Mouse (Mus musculus) fat pad, adult 2 months (tissue): ENCODE data around the gene Ncbp1.

Source experiments
- DNase-seq: peaks from one replicate; pipeline ENCODE4 v3.0.0-alpha.2; 2011; ENCODE audit warnings: low read depth, low spot score; ENCODE audit errors: extremely low read depth

The Ncbp1 gene

DNA sequence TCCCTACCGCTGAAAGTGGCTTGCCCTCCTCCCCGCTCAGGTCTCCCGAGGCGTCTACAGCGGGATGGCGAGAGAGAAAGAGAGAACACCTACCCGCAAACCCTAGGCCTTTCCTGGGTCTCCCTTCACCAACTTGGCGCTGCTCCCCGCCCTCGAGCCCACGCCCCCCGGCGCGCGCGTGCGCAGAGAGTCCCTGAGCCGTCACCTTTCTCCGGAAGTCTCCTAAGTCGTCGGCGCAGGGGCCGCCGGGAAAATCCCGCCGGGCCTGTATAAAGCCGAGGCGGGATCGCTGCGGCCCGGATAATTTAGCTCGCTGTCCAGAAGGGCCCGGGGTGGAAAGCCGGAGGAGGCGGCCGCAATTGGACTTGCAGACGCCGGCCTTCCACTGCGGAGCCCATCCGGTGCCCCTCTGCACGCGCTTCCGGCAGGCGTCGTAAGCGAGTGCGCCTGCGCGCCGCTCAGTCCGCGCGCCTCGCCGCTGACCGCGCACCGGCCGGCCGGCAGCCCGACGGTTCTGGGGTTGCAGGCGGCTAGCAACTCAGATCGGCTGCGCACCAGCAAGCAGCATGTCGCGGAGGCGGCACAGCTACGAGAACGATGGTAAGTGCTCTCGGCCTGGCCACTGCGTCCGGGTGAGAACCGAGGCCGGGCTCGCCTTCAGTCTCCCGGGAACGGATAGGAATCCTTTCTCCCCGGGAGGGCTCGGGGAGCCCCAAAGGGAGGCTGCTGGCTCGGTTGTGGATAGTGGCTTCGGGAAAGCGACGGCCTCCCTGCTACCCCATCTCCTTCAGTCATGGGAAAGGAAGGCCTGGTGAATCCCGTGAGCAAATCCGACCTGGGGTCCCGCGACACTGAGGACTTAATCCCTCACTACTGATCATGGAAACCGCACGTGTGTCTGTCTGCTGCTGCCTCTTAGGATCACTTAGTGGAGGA, at the start of gene Ncbp1, which contains the start of gene Tstd2:
Ncbp1 (plus strand) TSS at position 327 of the 936 bp plus-strand sequence.
Tstd2 (minus strand) TSS at position 408 of the 936 bp plus-strand sequence.
- DNase-seq, result peak; percentile 23

DNA sequence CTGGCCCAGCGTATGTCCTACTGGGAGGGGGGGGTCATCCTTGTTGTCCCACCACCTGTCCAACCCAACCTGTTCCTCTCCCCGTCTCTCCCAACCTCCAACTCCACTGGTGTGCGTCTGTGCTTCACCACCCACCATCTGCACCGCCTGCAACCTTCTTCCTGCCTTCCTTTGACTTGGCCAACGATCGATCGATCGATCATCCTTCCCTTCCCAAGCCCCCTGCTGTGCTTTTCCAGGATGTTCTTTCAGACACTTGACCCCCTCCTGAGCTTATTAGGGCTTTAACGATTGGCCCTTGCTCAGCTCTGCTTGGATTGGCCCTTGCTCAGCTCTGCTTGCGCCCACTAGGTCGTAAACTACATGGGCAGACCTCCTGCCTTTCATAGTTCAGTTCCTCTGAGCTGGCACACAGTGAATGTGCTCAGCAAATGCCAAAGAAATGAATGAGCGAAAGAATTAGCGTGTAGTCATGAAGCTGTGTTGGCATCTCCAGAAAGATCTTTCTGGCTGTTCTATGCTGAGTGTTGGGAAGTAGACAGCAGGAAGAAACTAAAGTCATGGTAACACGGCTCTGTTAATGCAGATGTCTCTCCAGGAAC, 48.8 kb upstream of the Ncbp1 start:
- DNase-seq, result no peak

DNA sequence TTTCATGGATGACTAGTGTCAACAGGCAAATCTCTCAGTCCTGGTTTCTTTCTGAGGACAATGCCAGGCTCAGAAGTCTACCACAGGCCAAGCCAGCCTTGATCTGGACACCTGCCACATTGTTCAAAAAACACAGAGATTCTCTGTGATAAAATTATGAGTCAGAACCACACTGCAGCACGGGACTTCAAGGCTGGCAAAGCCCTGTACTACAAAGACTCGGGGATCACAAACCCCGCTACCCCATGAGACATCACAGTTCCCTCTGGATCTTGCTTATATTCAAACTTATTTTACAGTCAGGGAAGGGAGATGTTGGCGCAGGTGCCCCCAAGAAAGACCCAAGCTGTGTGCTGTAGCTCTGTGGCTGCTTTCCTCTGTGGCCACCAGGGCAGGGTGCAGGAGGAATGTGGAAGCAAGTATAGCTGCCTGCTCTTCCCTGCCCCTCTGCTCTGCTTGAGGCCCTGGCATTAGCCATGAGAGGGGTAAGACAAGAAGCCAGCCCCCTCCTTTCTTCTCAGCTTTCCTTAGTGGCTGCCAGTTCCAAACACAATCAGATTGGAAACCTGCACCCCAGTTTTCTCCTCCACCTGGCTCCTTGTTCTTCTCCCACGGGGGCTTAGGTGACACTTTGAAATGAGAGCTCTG, 45.9 kb upstream of the Ncbp1 start:
- no peak for DNase-seq

DNA sequence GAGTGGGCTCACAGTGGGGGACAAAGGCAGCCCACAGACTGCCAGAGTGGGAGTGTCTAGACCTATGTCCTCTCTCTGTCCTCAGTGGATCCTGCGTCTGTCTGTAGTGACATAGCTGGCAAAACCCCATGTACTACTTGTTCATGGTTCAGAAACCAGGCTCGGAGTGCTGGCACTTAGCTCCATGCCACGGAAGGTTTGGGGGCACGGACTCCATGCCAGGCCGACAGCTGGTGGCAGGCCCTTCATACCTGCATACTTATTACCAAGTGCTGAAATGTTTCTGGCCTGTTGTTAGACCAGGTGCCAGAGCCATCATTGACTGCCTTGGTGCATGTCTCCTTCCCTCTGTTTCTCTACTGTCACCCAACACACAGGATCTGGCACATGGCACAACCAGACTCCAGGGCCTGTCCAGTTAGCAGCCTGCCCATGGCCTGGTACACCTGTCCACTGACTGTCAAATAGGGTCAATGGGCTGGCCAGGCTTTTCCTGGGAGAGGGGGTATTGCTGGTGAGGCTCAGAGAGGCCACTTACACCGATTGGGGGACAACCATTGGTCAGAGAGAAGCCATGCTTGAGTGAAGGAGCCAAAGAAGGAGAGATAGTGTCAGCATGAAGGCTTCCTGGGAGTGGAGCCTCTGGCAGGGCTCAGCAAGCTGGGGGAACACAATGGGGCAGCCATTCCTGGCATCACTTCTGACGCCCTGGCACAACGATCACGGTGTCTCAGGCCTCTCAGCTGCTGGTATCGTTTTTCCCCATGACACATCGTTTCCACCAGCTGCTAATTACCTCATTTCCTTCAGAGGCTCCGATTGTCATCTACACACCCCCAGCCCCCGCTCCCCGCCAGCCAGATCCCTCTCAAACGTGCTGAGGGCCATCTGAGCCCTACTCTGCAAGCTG, 43.2 kb upstream of the Ncbp1 start:
- DNase-seq, result no peak

DNA sequence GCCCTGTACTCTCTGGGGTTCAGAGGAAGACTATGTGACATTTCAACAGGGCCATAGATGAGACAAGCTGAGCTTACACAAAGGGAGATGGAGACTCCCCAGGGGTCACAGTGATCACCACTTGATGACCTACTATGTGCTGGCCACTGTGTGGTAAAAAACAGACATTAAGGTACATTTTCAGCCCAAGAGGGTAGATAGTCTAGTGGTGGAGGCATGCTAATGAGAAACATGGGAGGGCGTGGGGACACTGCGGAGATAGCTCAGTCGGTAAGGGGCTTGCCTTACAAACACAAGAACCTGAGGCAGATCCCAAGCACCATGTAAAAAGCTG, 42.6 kb upstream of the Ncbp1 start:
- no peak for DNase-seq

DNA sequence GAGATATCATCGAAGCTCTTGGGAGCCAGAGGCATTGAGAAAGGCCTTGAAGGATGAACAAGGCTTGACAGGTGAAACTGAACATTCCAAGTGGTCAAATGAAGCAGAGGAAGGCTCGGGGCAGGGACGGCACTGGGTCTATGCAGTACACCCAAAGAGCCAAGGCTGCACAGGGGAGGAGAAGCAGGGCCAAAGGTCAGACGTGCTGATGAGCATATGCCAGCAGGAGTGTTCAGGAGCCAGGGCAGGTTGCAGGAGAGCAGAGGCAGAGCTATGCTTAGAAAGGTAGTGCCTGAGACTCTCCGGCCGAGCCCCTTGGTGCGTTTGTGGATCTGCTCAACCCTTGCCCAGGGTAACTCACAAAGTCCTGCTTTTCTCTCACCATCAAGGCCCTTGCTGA, 41.9 kb upstream of the Ncbp1 start:
- no peak for DNase-seq

DNA sequence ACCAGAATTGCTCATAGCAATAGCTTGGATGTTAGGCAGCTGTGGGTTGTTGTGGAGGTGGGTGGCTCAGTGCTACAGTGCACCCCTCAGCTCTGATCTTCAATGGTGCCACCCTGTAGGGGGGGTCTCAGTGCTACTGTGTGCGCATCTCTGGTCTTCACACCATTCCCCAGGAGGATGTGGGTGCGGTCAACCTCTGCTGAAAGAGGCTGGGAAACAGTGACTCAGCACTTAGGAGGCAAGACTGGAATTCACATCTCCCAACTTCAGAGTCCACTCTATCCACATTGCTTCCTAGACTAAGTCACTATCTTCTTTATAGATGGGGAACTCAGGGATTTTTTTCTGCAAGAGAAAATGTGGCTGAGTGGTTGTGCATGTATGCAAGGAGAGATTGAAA, 40.8 kb upstream of the Ncbp1 start:
- DNase-seq, result no peak

DNA sequence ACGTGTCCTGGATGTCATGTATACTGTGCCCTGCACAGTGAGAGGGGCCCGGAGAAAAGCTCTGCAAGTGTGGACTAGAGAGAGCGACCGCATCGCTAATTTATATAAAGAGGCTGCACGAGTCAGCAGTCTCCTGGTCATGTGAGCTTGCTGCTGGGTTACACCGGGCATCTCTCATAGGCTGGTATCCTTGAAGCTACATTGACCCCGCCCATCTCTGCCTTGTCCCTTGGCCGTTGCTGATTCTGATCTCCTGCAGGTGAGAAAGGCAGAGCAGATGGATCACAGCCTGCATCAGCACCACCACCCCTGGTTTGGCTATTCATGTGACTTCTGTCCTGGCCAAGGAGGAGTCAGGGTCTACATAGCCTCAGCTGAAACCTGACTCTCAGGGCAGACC, 39.3 kb upstream of the Ncbp1 start:
- no peak for DNase-seq

DNA sequence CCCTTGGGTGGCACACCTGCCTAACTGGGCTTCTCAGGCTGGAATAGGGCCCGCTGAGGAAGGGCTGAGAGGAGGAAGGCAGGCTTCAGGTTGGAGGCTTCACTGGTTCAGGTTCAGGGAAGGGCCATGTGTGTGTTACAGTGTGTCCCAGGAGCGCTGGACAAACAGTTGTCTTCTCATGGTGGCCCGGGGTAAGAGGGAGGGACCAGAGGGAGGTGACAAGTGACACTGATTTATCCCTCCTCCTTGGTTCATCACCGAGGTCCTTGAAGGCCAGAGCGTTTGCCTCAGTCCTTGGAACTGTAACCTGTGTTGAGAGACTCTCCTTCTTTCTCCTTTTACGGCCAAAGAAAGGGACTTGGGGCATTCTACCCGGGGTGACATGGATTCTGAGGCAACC, 37.9 kb upstream of the Ncbp1 start:
- no peak for DNase-seq

DNA sequence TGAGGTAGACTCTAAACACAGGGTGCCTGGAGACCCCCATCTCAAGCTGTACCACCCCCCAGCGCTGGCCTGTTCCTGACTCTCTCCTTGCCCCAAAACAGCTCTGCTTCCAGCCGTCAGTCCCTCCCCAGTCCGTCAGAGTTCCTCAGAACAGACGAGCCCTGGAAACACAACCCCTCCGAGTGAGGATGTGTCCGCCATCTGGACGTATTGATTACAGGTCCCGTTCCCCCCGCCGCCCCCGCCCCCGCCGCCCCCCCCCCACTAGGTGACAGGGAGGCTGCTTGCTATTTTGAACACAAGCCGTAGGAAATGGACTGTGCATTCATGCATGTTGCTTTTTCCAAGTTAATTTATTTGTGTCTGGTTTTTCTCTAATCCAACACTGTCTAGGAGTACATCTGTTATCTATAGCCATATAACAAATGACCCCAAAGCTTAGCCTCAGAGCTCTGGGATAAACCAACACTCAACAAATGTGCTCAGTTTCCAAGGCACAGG, 37.2 kb upstream of the Ncbp1 start:
- DNase-seq, result no peak

DNA sequence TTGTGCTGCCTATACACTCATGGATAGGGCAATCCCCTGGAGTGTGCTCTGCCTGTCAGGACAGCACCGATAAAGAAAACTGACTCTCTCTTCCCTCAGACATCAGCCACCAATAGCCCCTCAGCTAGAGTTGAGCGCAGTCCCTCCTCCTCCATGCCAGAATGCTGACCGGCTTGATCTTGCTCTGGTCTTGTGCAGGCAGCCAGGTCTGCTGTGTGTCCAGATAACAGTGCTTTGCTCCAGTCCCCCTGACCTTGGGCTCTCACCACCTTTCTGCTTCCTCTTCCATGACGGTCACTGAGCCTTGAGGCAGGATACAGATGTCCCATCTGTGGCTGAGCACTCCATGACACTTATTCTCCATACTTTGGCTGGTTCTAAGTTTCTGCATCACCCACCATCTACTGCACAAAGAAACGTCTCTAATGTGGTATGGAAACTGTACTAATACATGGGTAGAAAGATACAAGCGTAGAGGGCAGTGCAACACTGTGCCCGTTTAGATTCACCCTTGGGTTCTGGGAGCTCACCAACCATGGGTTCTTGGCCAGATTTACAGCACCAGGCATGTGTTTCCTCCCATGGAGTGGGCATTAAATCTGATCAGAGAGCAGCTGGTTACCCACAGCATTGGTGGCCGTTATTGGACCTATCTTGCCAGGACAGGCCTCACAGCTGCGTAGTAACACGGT, 36.2 kb upstream of the Ncbp1 start:
- DNase-seq, result no peak

DNA sequence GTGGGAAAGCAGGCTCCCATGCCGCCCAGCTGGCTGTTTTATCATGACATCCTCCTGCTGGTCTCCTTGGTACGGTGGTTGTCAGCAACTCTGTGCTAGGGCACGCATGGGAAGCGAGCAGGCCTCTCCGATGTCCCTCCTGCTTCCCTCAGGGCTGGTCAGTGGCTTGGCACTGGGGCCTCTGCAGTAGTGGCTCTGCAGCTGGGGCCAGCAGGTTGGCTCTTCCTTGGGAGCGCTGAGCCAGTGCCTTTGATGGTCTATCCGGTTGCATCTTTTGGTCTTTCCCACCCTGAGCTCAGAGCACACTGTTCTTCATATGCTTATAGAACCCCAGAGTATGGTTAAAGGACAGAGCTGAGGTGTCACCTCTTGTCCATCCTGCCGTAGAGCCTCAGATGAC, 28.3 kb upstream of the Ncbp1 start:
- DNase-seq, result no peak

DNA sequence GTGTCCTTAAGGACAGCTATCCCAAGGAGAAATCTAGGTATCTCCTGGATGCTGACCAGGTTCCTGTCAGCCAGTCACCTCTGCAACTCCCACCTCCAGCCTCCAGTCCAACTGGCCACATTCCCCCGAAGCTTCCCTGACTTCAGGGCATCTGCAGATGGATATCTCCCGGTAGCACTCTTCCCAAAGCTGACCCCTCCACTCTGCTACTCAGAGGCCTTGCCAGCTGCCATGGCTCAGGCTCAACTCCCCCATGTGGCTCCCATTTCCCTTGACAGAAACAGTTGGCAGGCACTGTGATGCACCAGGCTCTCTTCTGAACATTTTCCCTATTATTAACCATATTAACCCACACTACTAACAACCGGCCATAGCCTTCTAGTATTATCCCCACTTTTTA, 27.1 kb upstream of the Ncbp1 start:
- DNase-seq, result no peak

DNA sequence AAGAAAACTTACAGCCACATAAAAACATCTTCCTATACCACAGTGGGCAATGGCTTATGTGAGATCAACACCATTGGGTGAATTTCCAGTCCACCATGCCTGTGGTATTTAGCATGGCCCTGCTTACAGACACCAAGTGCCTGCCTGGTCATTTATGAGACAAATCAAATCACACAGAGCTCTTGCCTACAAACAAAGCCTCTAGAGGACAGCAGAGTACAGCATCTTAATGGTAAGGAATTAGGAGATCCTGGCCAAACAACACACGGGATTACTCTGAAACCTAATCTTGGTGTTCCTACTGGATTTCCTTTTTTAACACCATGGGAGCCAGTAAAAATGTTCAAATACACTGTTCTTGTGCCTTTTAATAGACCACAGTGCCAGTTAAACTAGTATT, 23.1 kb upstream of the Ncbp1 start:
- DNase-seq, result no peak

DNA sequence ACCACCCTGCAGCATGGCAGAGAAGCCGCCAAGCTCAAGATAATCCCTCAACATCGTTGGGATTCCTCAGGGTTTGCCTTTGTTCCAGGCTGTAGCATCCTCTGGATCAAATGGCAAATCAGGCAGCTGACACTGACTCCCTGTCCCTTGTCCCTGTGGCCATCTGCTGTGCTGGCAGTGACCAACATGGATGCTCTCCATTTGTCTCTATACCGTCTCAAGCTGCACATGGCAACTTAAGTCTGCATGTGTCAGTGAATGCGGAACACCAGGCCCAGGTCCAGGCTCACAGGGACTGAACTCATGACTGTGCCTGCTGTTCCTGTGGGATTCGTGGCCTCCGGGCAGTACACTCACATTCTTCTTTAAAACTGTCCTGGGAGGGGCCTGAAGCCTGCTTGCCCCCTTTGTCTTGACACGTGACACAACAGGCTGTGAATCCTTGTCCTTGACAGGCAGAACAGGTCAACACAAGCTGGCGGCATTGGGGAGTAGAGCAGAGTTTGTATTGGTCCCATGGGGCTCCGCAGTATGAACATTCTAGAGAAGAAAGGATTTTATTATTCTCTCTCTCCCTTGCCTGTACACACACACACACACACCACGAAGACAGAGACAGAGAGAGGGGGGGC, 21.8 kb upstream of the Ncbp1 start:
- DNase-seq, result no peak

DNA sequence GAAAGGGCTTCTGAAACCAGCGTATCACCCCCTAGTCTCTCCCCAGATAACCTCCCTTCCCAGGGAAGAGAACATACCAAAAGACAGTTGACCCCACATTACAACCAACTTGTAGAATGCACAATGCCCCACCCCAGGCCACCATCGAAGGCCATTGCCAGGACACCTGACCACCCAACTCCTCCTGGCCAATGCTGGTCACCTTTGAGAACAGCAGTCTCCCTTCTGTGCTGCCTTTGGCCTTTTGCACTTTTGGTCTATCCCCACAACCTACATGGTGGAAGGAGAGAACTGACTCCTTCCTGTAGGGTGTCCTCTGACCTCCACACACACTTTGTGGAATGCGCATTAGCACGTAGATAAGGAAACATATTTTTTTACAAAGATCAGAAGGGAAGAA, 20.9 kb upstream of the Ncbp1 start:
- DNase-seq, result no peak

DNA sequence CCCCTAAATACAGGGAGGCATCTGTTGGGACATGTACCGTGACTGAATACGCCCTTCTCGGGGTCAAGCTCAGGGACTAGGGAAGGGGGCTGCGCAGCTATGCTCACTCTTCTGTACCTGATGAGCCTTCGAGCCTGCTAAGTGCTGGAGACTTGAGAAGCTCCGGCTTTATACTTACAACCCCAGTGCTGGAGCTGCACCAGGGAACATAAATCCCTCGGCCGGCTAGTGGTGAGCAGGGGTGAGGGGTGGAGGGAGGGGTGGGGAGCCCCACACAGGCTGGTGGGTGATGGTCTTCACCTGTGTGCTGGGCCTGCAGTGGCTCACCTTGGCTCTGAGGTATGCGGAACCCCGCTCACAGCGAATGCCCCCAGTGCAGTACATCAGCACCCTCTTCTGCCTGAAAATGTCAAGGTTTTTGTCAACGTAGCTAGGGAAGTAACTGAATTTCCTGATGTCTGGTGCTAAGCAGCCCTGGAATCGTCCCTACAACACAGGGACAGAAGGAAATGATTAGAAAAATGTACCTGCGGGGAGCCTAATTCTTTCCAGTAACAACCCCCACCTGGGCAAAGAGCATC, 18.8 kb upstream of the Ncbp1 start:
- DNase-seq, result no peak

DNA sequence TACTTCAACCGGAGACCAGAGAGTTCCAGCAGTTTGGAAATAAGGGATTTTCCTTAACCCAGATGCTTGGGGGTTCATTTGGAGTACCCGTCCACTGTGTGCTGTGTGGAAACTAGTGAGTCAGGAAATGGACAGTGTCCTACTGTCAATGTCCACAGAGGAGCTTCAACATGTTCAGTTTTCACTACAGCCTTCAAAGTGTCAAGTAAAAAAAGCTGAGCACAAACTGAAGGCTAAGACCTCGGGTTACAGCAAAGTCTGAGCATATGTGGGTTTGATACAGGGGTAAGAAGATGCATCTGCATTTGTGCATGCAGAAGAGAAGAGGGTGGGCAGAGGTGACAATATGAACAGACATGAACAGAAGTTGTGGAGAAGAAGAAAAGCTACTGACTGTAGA, 17.6 kb upstream of the Ncbp1 start:
- no peak for DNase-seq

DNA sequence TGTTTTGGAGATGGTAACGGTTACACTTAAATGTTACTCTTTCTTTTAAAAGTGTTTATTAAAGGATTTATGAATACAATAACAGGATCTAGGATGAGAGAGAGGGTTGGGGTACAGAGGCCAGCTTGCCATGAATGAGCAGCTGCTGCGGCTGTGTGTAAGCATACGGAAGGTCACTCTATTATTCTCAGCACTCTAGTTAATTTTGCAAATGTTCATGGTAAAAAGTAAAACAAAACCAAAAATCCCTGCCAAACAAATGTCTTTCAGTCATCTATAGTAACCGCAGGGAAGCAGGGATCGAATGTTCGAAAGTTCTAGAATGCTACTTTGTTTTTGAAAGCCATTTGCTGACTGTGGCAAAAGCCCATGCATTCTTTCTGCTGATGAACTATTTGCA, 15.1 kb upstream of the Ncbp1 start:
- DNase-seq, result no peak
